7 mouse cellular contexts compared by ENCODE assay signal in the genomic region with DNA sequence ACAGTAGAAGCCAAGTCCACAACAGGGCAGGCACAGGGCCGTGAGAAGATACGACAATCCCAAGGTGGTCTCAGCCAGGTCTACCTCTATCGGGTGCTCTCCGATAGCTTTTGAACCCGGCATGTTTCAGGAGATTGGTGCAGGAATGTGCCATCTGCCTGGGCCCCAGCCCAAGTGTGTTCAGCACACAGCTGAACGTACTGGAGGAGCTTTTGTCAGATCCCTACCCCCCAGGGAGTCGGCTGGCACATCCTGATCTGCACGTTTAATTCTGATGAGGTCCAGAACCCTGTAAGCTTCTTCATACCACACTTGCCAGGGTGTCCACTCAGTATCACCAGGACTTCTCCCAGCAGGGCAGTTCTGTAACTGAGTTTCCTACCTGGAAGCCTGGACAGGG.
DNase-seq lines count a peak whose midpoint lies in the region; ATAC-seq lines count a peak whose summit lies in the region.

No protein-coding gene starts in this region.

- H3K9ac ChIP-seq in midbrain, embryonic 14.5 days (replicated peaks; ENCODE audit: low read length) = no peak overlapping the region
- no peak overlapping the region for H3K9ac ChIP-seq in midbrain, embryonic 13.5 days (replicated peaks)
- H3K9ac ChIP-seq in embryonic facial prominence, embryonic 15.5 days = no peak overlapping the region
- no peak overlapping the region for H3K9ac ChIP-seq in liver, embryonic 12.5 days

- no peak overlapping the region for H3K4me3 ChIP-seq in midbrain, embryonic 14.5 days (replicated peaks; ENCODE audit: low read depth, low read length)
- no peak overlapping the region for H3K4me3 ChIP-seq in midbrain, embryonic 13.5 days (replicated peaks)
- H3K4me3 ChIP-seq in embryonic facial prominence, embryonic 15.5 days (replicated peaks) = no peak overlapping the region
- H3K4me3 ChIP-seq in liver, embryonic 12.5 days = no peak overlapping the region

- peaks cover 11% of the 10 kb centered on the region; the same call in 1 of the 2 replicates for H3K4me1 ChIP-seq in midbrain, embryonic 14.5 days (ENCODE audit: control insufficient read depth, insufficient read depth, low read length)
- H3K4me1 ChIP-seq in midbrain, embryonic 13.5 days (replicated peaks) = peaks cover 14% of the 10 kb centered on the region
- H3K4me1 ChIP-seq in embryonic facial prominence, embryonic 15.5 days = peaks cover 19% of the 10 kb centered on the region
- H3K4me1 ChIP-seq in liver, embryonic 12.5 days = 0 out of 2 replicates have a peak, but pooled peaks cover 10% of the 10 kb centered on the region

- no peaks in the 10 kb centered on the region for H3K36me3 ChIP-seq in midbrain, embryonic 14.5 days (ENCODE audit: control insufficient read depth, insufficient read depth, low read length)
- H3K36me3 ChIP-seq in midbrain, embryonic 13.5 days = no peaks in the 10 kb centered on the region
- H3K36me3 ChIP-seq in embryonic facial prominence, embryonic 15.5 days = no peaks in the 10 kb centered on the region
- no peaks in the 10 kb centered on the region for H3K36me3 ChIP-seq in liver, embryonic 12.5 days

- intact Hi-C loops in left cerebral cortex, postnatal 10 days (cut with DNase I) = no loop called here

- ATAC-seq in midbrain, embryonic 14.5 days (ENCODE audit: low FRiP score, low TSS enrichment) = no peak
- no peak for ATAC-seq in midbrain, embryonic 13.5 days
- ATAC-seq in embryonic facial prominence, embryonic 15.5 days (ENCODE audit: insufficient number of reproducible peaks, low FRiP score, low TSS enrichment, low read depth) = 0 out of 2 replicates have a peak, but pooled peaks have one; percentile 7
- no peak for ATAC-seq in liver, embryonic 12.5 days

- no peak overlapping the region for H3K4me2 ChIP-seq in midbrain, embryonic 14.5 days (ENCODE audit: low read length)
- no peak overlapping the region for H3K4me2 ChIP-seq in midbrain, embryonic 13.5 days (replicated peaks)
- peak overlapping the region; percentile 27; the same call in 1 of the 2 replicates for H3K4me2 ChIP-seq in embryonic facial prominence, embryonic 15.5 days (replicated peaks)
- H3K4me2 ChIP-seq in liver, embryonic 12.5 days = no peak overlapping the region

- no peak overlapping the region for H3K27ac ChIP-seq in midbrain, embryonic 14.5 days (replicated peaks; ENCODE audit: low read depth, low read length)
- no peak overlapping the region for H3K27ac ChIP-seq in midbrain, embryonic 13.5 days
- peak overlapping the region; percentile 81 for H3K27ac ChIP-seq in embryonic facial prominence, embryonic 15.5 days (replicated peaks)
- H3K27ac ChIP-seq in liver, embryonic 12.5 days = no peak overlapping the region

- 65% methylated on average over 8 of the region's 8 CpGs for WGBS in midbrain, embryonic 14.5 days
- 61% methylated on average over 8 of the region's 8 CpGs for WGBS in midbrain, embryonic 13.5 days
- 19% methylated on average over 8 of the region's 8 CpGs for WGBS in embryonic facial prominence, embryonic 15.5 days
- WGBS in liver, embryonic 12.5 days (ENCODE audit: insufficient replicate concordance) = 66% methylated on average over 8 of the region's 8 CpGs

- H3K9me3 ChIP-seq in midbrain, embryonic 14.5 days (ENCODE audit: control insufficient read depth, low read length) = no peaks in the 10 kb centered on the region
- no peaks in the 10 kb centered on the region for H3K9me3 ChIP-seq in midbrain, embryonic 13.5 days
- no peaks in the 10 kb centered on the region for H3K9me3 ChIP-seq in embryonic facial prominence, embryonic 15.5 days (replicated peaks)
- no peaks in the 10 kb centered on the region for H3K9me3 ChIP-seq in liver, embryonic 12.5 days (replicated peaks)

- H3K27me3 ChIP-seq in midbrain, embryonic 14.5 days (ENCODE audit: control insufficient read depth, insufficient read depth, low read length) = no peaks in the 10 kb centered on the region
- H3K27me3 ChIP-seq in midbrain, embryonic 13.5 days = no peaks in the 10 kb centered on the region
- H3K27me3 ChIP-seq in embryonic facial prominence, embryonic 15.5 days = no peaks in the 10 kb centered on the region
- no peaks in the 10 kb centered on the region for H3K27me3 ChIP-seq in liver, embryonic 12.5 days (replicated peaks)

- peak; percentile 8 for DNase-seq in midbrain, embryonic 14.5 days
- DNase-seq in layer of hippocampus, postnatal 10 days (ENCODE audit: low spot score in 2 of 2) = peak; percentile 35 to 39
- no peak for DNase-seq in left cerebral cortex, postnatal 10 days (ENCODE audit: extremely low spot score in 1 of 2, low spot score in 2 of 2)
- DNase-seq in adrenal gland, postnatal 36 days = no peak

Comparison
In these comparisons a context has a peak if more than half of its experiments do, and no peak if none do; other contexts are left out.
1. DNase-seq: peak in midbrain, embryonic 14.5 days (single experiment) and layer of hippocampus, postnatal 10 days (2 of 2); none in left cerebral cortex, postnatal 10 days (0 of 2) and adrenal gland, postnatal 36 days (0 of 2).